Mouse (Mus musculus) midbrain, embryonic 14.5 days (tissue): Measurements from ENCODE around the gene Stx16. TPM values are rescaled to one million over a fixed set of nuclear protein-coding genes. Genes with fewer than 3 reads are reported as not detected.

Experiments
- ATAC-seq: fragments of 200-750 bp; cut with Nextera tagmentation; 2 replicates; pipeline ENCODE4 v1.8.0; 2017; ENCODE audit warnings: moderate number of reproducible peaks, moderate library complexity; ENCODE audit not compliant: low FRiP score, low TSS enrichment
- DNase-seq: peaks from one replicate; pipeline ENCODE4 v3.0.0-alpha.2; 2015
- H3K27ac ChIP-seq: fragments of 300-500 bp; sonication (generic); replicated peaks from 2 replicates; pipeline ENCODE4 v1.5.1; 2014; ENCODE audit warnings: mild to moderate bottlenecking, low read depth, low read length, moderate library complexity
- H3K27me3 ChIP-seq: fragments of 300-500 bp; sonication (generic); 2 replicates; pipeline ENCODE4 v1.6.1; 2014; ENCODE audit warnings: low read length, control low read depth, mixed read lengths; ENCODE audit not compliant: control insufficient read depth, insufficient read depth
- H3K36me3 ChIP-seq: fragments of 300-500 bp; sonication (generic); 2 replicates; pipeline ENCODE4 v1.6.1; 2014; ENCODE audit warnings: low read length, control low read depth; ENCODE audit not compliant: control insufficient read depth, insufficient read depth
- H3K4me1 ChIP-seq: fragments of 300-500 bp; sonication (generic); 2 replicates; pipeline ENCODE4 v1.6.1; 2014; ENCODE audit warnings: mild to moderate bottlenecking, antibody characterized with exemption, low read length, control low read depth; ENCODE audit not compliant: control insufficient read depth, insufficient read depth
- H3K4me2 ChIP-seq: fragments of 300-500 bp; sonication (generic); 2 replicates; pipeline ENCODE4 v1.6.1; 2014; ENCODE audit warnings: mild to moderate bottlenecking, low read length, moderate library complexity
- H3K4me3 ChIP-seq: fragments of 300-500 bp; sonication (generic); replicated peaks from 2 replicates; pipeline ENCODE4 v1.5.1; 2014; ENCODE audit warnings: low read depth, low read length
- H3K9ac ChIP-seq: fragments of 300-500 bp; sonication (generic); replicated peaks from 2 replicates; pipeline ENCODE4 v1.6.1; 2014; ENCODE audit warnings: mild to moderate bottlenecking, low read length, moderate library complexity
- H3K9me3 ChIP-seq: fragments of 300-500 bp; sonication (generic); 2 replicates; pipeline ENCODE4 v1.6.1; 2016; ENCODE audit warnings: low read length, control low read depth, mixed read lengths; ENCODE audit not compliant: control insufficient read depth
- WGBS: fragments of 180-500 bp; shearing (Covaris S2); extraction: QIAGEN DNeasy Blood & Tissue Kit; methylation state at CpG from one replicate; pipeline ENCODE4 v1.1.7; 2014; 5-methylcytosine and 5-hydroxymethylcytosine counted together
- polyA plus RNA-seq: library from polyadenylated mRNA; unstranded; fragments of >200 nt; fragmentation: Nextera tagmentation; extraction: Ambion mirVana; gene quantifications from 2 replicates; pipeline ENCODE4 v1.2.1, GENCODE M21; 2014

Gene Stx16
- polyA plus RNA-seq, 1 experiment from 2014 or later = 11.1 TPM

GRCm38 (mm10) chr2:174057730-174058129 is 18.4 kb upstream of the Stx16 start:
- H3K4me3 ChIP-seq = no peak overlapping the region
- ATAC-seq (no peak), DNase-seq (no peak)
- H3K27me3 ChIP-seq = no peaks in the 10 kb centered on the region
- no peak overlapping the region for H3K4me2 ChIP-seq
- no peaks in the 10 kb centered on the region for H3K4me1 ChIP-seq
- no peaks in the 10 kb centered on the region for H3K9me3 ChIP-seq
- no peak overlapping the region for H3K9ac ChIP-seq
- no peaks in the 10 kb centered on the region for H3K36me3 ChIP-seq
- no peak overlapping the region for H3K27ac ChIP-seq
- WGBS = 80% methylated on average over 3 of the region's 3 CpGs

- Histone ChIP-seq H3K4me2 (no peak overlapping the region), H3K9ac (no peak overlapping the region), H3K9me3 (no peaks in the 10 kb centered on the region), H3K36me3 (no peaks in the 10 kb centered on the region), H3K27ac (no peak overlapping the region), H3K4me1 (no peaks in the 10 kb centered on the region), H3K4me3 (no peak overlapping the region), H3K27me3 (no peaks in the 10 kb centered on the region)
- WGBS = 90% methylated on average over 8 of the region's 8 CpGs
- ATAC-seq = no peak
- no peak for DNase-seq
These were observed 17.7 kb upstream of the Stx16 start for GRCm38 (mm10) chr2:174058316-174058939.

- H3K4me1 ChIP-seq = no peaks in the 10 kb centered on the region
- H3K36me3 ChIP-seq = no peaks in the 10 kb centered on the region
- no peak overlapping the region for H3K4me2 ChIP-seq
- H3K9me3 ChIP-seq = no peaks in the 10 kb centered on the region
- no peak overlapping the region for H3K9ac ChIP-seq
- H3K27me3 ChIP-seq = no peaks in the 10 kb centered on the region
- no peak overlapping the region for H3K27ac ChIP-seq
- DNase-seq (no peak), ATAC-seq (no peak)
- H3K4me3 ChIP-seq = no peak overlapping the region
- WGBS = 90% methylated on average over 13 of the region's 13 CpGs
These were observed 16.3 kb upstream of the Stx16 start for GRCm38 (mm10) chr2:174059591-174060385.

DNA sequence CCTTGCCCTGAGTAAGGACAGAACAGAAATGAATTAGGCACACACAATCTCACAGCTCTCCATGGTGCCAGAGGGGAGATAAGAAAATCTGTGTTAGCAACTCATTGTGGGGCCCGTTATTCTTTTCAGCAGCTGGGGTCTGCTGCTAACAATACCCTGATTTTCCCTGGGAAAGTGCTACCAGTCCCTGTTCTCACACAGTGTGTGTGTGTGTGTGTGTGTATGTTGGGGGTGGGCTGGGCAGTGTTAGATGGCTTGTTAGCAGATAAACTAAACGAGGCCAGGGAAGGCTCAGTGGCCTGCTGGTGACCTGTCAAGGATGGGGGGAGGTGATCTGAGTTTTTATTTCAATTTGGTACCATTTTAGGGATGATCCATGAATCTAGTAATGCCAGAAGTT is 14.9 kb upstream of the Stx16 start:
- Histone ChIP-seq H3K27me3 (no peaks in the 10 kb centered on the region), H3K4me3 (no peak overlapping the region), H3K4me2 (no peak overlapping the region), H3K36me3 (no peaks in the 10 kb centered on the region), H3K9ac (no peak overlapping the region), H3K27ac (0 out of 2 replicates have a peak overlapping the region, but pooled peaks have one; percentile 13), H3K4me1 (no peaks in the 10 kb centered on the region), H3K9me3 (no peaks in the 10 kb centered on the region)
- WGBS = 23% methylated on average over 2 of the region's 2 CpGs
- DNase-seq (no peak), ATAC-seq (no peak)

DNA sequence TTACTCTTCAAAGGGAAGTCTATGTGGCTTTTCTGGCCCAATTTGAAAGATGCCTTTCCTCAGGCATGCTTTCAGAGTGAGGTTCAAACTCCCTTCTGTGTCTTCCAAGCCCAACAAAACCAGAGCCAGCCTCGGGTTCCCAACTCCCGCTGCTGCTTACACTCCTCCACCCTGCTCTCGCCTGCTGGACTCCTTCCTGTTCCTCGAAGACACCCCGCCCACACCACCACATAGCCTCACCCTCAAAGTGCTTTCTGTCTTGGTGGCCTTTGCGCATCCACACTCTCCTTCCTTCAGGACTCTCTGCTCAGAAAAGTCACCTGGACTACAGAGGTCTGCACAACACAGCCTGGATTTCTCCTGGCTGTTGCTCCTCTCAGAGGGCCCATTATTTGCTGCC is 13.0 kb upstream of the Stx16 start:
- Histone ChIP-seq H3K9me3 (no peaks in the 10 kb centered on the region), H3K36me3 (no peaks in the 10 kb centered on the region), H3K4me1 (no peaks in the 10 kb centered on the region), H3K27me3 (no peaks in the 10 kb centered on the region), H3K4me3 (no peak overlapping the region), H3K27ac (no peak overlapping the region), H3K4me2 (no peak overlapping the region), H3K9ac (no peak overlapping the region)
- no peak for ATAC-seq
- DNase-seq = no peak
- 80% methylated on average over 6 of the region's 6 CpGs for WGBS

GRCm38 (mm10) chr2:174063527-174064211 is 12.4 kb upstream of the Stx16 start:
- Histone ChIP-seq H3K4me2 (no peak overlapping the region), H3K27me3 (no peaks in the 10 kb centered on the region), H3K4me3 (no peak overlapping the region), H3K9ac (no peak overlapping the region), H3K4me1 (no peaks in the 10 kb centered on the region), H3K9me3 (no peaks in the 10 kb centered on the region), H3K27ac (no peak overlapping the region), H3K36me3 (no peaks in the 10 kb centered on the region)
- ATAC-seq (no peak), DNase-seq (no peak)
- WGBS = 84% methylated on average over 9 of the region's 9 CpGs

DNA sequence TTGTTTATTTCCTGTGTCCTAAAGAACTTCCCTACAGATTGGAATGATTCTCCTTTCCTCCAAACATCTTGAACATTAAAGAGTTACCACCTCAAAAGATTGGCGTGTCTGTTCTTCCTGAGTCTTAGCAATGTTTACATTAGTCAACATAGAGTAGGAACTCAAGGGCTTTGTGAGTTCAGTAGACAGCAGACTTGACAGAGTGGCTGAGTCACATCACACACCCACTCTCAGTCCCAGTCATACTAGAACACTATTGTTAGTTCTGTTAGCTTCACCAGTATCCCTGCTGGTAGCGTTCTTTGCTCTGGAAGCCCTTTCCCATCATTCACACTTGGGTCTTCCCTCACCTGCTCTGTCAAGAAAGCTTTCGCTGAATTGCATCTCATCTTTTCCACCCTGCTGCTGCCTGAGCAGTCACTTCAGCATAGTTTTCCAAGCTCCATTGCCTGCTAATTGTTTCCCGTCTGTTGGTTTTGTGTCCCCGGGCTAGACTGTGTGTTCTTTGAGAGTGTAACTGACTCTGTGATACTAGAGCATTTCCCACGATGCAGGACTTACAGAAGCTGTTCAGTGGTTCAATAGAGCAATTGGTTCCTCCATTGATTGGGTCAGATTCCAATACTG is 8.2 kb upstream of the Stx16 start:
- H3K27ac ChIP-seq = no peak overlapping the region
- ATAC-seq (no peak), DNase-seq (no peak)
- no peaks in the 10 kb centered on the region for H3K9me3 ChIP-seq
- H3K4me1 ChIP-seq = no peaks in the 10 kb centered on the region
- H3K27me3 ChIP-seq = no peaks in the 10 kb centered on the region
- H3K4me2 ChIP-seq = no peak overlapping the region
- H3K4me3 ChIP-seq = no peak overlapping the region
- no peak overlapping the region for H3K9ac ChIP-seq
- WGBS = 82% methylated on average over 6 of the region's 6 CpGs
- H3K36me3 ChIP-seq = no peaks in the 10 kb centered on the region

GRCm38 (mm10) chr2:174069532-174070049 is 6.5 kb upstream of the Stx16 start:
- Histone ChIP-seq H3K9me3 (no peaks in the 10 kb centered on the region), H3K36me3 (no peaks in the 10 kb centered on the region), H3K4me2 (no peak overlapping the region), H3K9ac (no peak overlapping the region), H3K27ac (no peak overlapping the region), H3K4me3 (no peak overlapping the region), H3K27me3 (no peaks in the 10 kb centered on the region), H3K4me1 (peaks cover 3% of the 10 kb centered on the region; the same call in 1 of the 2 replicates)
- ATAC-seq = no peak
- DNase-seq = no peak
- 70% methylated on average over 3 of the region's 3 CpGs for WGBS
